Mouse (Mus musculus): ENCODE results near the gene Hesx1.
"Not testable (repeated sequence)": the region's sequence is repeated elsewhere in the genome, so short reads cannot be mapped to it uniquely, and the experiment has no call there.

Hesx1 gene

DNA sequence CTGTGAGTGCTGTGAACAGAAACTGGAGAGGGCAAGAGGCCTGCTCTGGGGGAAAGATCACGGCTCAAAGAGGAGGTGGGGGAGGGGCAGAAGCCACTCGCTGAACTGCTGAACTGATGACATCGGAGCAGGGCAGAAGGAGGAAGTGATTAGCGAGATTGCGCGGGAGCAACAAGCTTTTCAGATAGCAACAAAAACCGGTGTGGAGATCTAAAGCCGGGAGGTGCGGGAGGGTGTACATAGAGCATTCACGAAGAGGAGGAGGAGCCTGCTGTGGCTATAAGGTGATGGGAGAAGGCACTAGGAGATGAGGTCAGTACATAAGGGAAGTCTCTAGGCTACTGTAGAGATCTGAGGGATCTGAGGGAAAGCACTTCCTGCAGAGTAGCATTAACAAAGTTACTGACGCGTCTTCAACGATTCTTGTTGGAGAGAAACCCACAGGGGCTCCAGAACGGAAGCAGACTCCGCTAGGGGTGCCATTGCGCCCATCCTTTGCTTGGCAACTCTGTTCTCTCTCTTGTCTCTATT is at the start of gene Hesx1:
TSS of gene Hesx1 (plus strand) at position 206 of the 531 bp plus-strand sequence.
- no peak for DNase-seq

DNA sequence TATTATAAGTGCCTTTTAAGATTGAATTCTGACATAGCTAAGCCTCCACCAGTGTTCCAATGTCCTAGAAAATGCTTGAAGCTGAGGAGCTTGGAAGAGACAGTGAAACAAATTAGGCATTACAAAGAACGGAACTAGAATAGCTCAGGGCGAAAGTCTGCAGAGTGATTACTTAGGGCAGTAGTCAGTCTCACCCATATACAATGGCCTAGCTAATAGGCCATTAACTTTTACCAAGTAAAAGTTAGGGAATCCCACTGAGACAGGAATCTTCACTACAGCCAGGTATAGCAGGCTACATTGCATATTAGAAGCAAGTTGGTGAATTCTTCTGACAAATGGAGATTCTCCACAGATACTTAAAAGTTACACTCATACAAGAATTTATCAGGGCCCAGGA is 38.1 kb upstream of the Hesx1 start:
- DNase-seq: not testable (repeated sequence)

DNA sequence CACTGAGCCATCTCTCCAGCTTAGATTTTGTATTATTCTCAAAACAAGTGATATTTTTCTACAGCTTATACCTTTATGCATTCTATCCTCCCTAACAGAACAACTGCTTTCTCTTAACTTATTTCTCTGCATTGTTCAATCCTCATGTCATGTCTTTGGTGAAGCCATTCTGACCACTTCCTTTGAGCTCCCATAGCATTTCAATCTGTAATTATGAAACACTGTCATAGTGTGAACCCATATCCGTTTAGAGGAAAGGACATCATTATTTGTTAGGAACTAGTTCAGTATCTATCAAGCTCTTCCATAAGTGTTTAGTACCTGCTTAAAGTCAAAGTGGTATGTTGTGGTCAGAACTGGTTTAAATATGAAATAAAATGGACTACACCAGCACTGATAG is 33.7 kb upstream of the Hesx1 start:
- no peak for DNase-seq

DNA sequence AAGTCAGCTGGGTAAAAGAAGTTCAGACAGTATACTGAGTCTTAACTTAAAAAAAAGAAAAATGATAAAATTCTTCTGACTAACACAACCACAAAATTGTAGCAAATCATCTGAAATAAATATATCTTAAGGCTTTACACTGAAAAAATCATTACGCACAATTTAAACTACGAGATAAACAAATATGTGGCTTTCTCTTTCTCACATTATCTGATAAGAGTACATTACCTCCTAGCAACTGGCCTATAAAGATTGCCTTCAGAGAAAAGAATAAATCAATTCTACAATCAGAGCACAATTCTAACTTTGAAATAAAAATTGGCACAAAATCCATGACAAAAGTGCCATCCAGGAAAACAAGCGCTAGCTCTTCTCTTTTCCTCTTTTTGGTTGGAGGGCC is 25.1 kb upstream of the Hesx1 start:
- no peak for DNase-seq

DNA sequence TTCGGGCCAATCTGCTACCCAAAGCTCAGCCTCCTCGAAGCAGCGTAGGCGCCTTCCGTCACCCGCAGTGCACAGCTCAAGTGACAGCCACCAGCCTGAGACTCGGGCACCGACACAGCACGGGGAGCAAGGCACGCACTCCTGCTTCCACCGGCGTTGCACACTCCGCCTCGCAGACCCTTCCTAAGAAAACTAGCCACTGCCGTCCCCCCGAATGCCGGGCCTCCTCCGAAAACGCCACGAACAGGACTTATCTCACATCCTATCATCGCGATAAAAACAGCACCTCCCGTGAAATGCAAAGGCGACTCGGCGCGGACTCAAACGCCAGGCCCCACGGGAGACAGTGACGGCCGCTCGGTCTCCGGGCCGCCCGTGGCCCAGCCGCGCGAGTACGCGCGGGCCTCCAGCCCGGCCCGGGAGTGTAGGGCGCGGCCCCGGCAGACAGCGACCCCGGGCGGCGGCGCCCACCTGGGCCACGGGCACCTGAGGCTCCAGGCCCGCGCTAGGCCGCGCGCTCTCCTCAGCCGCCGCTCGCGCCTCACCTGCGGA is 24.3 kb upstream of the Hesx1 start:
- DNase-seq: peak; percentile 60

DNA sequence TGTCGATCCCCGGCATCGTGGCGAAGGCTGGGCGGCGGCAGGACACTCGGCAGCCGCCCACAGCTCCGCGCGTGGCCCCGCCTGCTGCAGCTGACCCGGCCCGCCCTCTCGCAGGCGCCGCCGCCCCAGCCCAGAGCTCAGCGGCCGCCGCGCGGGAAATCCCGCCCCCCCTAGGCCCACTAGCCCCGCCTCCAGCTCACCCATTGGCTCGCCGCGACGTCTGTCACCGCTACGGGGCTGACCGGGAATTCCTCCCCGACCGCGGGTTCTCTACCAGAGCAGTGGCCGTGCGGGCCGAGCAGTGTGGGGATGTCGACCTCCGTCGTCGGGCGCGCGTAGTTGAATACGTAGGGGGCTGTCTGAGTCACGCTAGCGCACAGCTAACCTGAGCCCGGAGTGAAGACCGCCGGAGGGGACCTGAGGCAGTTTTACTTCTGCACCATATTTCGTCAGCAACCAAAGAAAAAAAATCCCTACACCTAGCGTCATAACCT is 23.7 kb upstream of the Hesx1 start:
- peak; percentile 94 for DNase-seq

DNA sequence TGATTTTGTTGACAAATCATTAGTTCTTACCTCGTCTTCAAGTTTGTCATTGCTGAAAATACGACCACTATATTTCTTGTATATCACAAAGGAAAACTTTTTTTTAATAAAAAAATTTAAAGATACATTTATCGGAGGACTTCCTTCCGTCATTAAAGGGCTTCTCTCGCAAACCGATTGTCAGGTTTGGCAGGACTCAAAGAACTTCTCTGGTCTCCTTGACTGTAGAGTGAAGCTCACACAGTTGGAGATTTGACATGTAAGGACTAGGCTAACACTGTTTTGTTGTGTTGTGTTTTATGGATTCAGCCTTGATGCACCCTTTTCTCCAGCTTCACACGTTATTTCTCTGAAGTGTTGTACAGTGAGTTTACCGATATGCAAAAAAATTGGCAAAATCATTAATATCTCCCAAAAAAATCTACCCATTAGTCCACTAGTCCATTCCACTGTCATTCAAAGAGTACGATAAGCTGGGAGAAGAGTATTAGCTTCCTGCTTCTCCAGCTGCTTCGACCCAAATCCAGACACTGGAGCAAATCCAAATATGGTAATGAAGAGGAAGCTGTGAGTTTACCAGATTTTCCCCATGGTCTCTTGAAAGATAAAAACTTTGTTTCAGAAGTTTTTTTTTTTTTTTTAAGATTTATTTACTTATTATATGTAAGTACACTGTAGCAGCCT is 23.0 kb upstream of the Hesx1 start, which contains the start of gene Appl1:
TSS of gene Appl1 (minus strand) at position 127 of the 684 bp plus-strand sequence.
- DNase-seq: no peak

DNA sequence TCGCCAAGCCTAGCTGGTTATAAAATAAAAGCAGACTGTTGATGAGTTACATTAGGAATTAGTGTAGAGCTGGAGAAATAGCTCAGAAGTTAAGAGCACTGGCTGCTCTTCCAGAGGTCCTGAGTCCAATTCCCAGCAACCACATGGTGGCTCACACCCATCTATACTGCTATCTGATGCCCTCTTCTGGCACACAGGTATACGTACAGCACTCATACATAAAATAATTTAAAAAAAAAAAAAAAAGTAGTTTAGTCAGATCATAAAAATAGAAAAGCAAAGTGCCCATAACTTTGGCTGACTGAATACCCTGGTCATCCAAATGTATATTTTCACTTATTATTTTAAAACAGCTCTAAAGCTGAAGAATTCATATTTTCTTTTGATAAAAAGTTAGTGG is 21.1 kb upstream of the Hesx1 start:
- DNase-seq: no peak

DNA sequence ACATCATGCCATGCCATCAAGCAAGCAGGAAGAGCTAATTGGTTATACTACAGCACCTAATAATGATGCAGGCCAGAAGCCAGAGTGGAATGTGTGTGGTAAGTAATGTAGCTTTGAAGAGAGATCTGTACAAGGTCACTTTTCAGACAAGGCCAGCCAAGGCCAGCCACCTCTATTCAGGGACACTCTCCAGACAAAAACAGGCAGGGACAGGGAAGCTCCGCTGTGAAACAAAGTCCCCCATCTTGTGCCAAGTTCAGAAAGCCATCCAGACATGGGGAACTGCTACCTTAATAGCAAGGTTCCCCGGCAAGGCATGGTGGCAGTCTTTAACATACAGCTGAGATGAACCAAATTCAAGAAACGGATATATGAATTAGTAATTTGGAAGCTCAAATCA is 18.7 kb upstream of the Hesx1 start:
- DNase-seq: no peak

DNA sequence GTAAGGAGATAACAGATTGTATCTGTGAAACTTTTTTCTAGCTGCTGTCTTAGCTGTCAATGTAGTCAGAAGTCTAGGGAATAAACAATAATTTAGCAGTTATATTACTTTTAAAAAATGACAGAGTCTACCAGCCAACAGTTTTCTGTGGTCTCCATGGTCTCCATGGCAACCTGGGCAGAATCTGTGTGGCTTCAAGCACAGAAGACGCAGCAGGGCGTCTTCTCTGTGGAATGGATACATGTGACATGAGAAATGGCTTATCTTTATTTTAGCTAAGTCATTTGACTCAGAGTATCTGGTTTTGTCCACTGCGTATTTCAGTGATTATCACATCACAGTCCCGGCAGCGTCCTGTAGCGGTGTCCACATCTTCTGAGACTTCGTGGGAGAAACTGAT is 18.0 kb upstream of the Hesx1 start:
- DNase-seq: no peak

DNA sequence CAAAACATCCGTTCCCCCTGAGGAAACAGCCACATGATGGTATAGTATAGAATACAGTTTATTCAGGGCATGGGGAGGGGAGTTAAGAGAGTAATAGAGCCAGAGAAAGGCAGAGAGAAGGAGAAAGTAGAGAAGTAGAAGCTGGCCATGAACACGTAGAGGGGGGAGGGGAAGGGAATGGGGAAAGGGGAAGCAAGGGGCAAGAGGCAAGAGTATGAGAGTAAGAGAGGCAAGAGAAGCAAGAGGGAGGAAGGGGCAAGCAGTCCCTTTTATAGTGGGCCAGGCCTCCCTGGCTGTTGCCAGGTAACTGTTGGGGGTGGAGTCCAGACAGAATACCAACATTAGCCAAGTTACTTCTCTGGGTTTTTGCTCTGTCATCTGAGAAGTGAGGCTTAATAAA is 16.7 kb upstream of the Hesx1 start:
- DNase-seq: no peak

DNA sequence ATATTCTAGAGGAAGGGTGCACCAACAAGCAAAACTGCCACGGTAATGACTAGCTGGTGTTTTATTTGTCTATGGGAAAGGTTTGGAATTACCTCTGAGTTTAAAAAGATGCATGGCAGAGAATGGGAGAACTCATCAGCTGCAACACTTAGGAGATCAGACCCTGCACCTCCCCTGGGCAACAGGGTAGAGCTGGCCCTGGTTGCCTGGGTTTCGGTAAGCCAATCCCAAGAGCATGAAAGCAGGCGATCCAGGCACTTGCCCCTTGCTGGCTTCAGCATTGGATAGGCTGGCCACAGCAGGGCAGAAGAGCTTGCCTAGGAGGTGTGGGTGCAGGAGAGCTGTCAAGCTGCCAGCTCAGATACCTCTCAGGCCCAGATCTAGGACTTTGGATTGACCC is 14.4 kb upstream of the Hesx1 start:
- DNase-seq: no peak

DNA sequence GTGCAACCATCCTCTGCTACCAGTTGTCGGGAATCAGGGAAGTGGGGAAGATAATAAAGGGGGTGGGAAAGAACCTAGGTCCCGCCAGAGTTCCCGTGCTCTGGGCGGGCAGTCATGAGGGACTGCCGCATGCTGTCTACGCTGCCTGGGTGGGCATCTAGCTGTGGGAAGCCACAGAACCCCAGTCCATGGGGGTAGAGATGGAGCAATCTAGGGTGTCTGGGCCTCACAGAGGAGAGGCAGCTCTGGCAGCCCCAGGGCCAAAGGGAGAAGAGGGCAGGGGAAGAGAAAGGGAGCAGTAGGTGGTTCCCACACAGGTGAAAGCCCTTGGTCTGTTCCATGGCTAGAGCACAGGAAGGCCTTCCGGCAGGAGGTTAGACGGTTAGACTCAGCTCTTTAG is 13.2 kb upstream of the Hesx1 start:
- DNase-seq: no peak

DNA sequence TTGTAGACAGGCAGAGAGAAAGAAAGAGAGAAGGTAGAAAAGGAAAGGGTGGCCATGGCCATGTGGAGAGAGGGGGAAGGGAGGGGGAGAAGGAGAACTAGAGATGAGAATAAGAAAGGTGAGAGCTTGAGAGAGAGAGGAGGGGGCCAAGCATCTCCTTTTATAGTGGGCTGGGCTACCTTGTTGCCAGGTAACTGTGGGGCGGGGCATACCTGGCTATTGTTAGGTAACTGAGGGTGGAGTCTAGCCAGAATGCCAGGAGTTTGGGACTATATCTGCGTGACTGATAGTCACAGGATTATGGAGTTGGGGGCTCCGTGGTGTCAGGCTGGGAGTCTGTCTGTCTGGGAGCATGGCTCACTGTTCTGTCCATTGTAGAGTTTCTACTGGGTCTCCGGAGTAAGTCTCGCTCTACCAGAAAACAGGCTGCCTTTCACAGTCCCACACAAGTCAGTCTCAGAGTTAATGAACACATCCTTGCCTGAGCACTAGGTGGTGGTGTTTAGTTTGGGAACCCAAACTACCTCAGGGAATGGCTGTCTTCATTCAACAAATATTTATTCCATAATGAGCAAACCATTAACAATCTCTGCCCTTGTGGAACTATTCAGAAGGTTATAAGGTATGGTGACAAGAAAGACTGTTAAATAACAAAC is 12.6 kb upstream of the Hesx1 start:
- DNase-seq: no peak

DNA sequence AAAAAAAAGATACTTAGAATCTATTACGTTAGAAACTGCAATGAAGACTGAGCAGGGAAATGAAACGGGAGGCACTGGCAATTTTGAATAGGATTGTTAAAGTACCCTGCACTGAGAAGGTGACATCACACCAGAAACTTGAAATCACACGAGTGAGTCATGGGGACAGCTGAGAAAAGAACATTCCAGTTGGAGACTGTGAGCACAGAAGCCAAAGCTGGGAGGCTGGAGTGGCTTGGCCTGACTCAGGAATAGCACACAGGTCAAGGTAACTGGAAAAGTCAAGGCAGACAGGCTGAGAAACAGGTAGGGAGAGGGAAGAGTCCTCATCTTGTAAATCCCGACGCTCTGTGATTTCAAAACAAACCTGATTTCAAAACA is 12.1 kb upstream of the Hesx1 start:
- DNase-seq: no peak

DNA sequence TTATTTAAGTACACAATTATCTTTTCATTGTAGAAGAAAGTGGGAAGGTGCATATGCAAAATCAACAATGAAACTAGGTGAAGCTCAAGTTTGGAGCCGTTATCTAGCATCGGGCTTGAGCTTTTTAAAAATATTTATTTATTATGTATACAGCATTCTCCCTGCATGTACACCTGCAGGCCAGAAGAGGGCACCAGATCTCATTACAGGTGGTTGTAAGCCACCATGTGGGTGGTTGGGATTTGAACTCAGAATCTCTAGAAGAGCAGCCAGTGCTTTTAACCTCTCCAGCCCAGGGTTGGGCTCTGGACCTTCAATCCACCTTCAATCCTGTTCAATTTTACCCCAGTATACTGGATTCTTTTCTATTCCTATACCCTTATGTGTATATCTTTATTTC is 5.5 kb upstream of the Hesx1 start:
- DNase-seq: no peak

DNA sequence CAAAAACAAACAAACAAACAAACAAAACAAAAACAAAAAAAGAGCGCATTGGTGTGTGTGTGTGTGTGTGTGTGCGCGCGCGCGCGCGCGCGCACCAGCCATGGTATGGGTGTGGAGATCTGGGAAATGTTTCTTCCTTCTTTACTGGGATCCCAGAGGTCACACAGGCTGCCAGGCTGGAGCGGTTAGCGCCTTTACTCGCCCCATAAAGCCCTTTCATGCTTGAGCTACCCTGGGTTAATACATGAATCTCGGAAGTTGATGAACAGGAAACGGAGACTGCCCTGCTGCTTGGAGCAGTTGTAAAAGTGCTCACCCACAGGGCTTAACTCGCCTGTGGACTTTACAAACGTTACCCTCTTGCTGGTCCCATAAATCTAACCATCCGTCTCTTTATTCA is 2.6 kb upstream of the Hesx1 start:
- no peak for DNase-seq

DNA sequence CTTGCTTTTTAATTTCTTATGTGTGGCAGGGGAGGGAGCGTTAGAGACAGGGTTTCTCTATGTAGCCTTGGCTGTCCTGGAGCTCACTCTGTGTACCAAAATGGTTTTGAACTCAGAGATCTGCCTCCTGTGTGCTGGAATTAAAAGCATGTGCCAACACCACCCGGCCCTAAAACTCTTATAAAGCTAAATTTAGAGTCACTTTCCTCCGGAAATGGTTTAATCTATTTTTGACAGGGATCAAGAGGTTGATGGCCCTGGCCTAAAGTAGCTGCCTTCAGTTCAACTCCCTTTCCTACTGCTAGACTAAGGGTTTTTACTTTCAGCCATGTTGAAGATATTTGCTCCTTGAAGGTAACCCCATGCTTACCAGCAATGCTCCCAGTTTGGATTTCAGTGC is 789 bp upstream of the Hesx1 start:
- DNase-seq: no peak

DNA sequence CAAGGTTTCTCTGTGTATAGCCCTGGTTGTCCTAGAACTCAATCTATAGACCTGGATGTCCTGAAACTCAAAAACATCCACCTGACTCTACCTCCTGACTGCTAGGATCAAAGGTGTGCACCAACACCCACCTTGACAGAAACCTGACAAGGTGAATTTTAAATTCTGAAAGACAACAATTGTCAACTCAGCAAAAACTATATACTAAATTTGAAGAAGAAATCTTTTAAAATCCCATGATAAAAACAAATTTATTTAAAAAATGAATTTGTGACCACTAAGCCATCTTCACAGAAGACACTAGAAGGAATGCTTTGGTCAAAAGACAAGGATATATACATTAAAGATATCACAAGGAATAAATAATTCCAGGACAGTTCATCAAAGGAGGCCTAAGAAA is 2.0 kb downstream of the Hesx1 start:
- no peak for DNase-seq

DNA sequence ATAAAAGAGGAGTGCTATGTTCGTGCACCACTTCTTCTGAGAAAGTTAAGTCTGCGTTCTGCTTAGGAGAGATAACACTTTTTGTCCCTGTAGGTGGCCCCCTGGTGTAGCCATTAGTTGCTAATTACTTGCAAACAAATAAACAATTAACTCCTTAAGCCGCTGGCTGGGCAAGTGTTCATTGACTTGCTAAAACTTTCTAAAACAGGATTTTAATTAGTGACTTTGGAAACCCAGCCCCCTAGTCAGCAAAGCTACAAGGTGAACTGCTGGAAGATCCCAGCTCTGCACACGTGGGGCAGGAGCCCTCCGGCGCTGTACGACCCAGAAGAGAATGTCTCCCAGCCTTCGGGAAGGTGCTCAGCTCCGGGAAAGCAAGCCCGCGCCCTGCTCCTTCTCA is 6.2 kb downstream of the Hesx1 start:
- DNase-seq: no peak

DNA sequence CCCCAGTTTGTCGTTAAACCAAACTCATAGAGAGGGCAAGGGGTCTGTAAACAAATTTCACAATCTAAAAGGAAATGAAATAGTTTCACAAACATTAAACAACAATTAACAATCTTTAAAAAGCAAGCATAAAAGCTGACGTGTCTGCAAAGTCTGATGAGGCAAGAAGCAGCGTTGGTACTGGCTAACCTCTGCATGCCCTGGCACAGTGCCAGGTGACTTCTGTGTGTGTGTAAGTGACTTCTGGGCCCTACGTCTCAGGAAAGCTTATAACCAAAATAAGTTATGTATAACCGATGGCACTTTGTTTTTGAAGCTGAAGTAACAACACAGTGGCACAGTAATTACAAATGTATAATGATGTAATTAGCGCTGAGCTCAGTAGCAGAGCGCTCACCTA is 10.7 kb downstream of the Hesx1 start:
- no peak for DNase-seq

DNA sequence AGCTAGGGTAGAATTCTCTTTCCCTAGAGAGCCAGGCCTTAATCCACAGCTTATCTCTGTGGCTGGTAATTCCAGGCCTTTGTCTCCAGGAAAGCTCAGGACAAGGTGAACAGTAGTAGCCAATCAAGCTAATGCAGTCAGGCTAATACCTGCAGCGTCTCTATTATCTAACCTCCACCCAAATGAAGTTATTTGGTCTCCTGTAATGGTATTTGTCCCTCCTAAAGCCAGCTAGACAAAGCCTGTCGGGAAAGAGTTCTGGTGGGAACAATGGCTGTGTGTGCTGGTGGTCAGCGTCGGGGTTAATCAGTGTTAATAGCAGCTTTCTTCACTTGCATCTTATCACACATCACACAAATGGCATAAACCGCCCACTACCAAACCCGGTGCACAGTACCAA is 11.7 kb downstream of the Hesx1 start:
- no peak for DNase-seq

DNA sequence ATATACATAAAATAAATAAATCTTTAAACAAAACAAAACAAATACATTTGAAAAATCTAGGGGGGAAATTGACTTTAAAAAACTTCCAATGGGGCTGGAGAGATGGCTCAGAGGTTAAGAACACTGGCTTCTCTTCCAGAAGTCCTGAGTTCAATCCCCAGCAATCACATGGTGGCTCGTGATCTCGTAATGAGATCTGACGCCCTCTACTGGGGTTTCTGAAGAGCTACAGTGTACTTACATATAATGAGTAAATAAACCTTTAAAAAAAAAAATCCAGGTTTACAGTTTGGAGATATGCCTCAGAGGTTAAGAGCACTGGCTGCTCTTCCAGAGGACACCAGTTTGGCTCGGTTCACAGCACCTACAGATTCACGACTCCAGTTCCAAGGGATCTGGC is 17.3 kb downstream of the Hesx1 start:
- no peak for DNase-seq

DNA sequence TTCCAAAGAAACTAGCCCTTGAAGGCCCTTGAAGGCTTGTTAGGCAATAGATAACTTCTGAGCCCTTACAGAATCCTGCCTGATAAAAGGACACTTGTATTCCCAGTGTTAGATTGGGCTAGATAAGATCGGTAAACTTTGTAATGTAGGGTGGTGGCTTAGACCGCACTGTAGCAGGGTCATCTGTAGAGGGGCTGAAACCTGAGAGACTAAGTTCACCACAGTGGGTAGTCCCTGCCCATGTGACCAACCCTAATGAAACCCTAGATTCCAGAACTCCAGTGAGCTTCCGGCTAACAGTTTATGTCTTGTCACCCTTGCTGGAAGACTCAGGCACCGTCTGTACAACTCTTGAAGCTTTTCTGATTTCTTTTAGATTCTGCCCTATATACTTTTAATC is 19.4 kb downstream of the Hesx1 start:
- no peak for DNase-seq

Data from cerebellum, adult 11 months (tissue).